Mouse (Mus musculus): ENCODE data around the gene Hsd17b13. TPM values are rescaled to one million over a fixed set of nuclear protein-coding genes. Genes with fewer than 3 reads are reported as not detected.

The Hsd17b13 gene
- polyA plus RNA-seq, 1 experiment from 2014 or later = 4.6 TPM

DNA sequence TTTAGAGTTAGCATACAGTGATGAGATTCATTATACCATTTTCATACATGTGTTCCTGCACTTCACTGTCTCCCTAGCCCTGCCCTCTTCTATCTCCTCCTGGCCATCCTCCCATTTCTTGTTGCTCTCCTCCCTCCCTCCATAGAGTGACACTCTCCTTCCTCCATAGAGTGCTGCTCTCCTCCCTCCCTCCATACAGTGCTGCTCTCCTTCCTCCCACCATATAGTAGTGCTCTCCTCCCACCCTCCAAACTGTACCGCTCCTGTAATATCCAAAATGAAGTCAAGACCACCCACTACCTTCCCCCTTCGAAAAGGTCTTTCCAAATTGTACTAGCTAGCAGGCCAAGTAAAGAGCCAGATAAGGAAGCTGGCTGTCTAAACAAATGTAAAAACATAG lies 53.5 kb downstream of the Hsd17b13 start:
- Histone ChIP-seq H3K9ac (ENCODE audit: low read length) (no peak overlapping the region), H3K9me3 (ENCODE audit: control insufficient read depth, low read length) (no peaks in the 10 kb centered on the region), H3K4me2 (ENCODE audit: low read length) (no peak overlapping the region), H3K36me3 (ENCODE audit: control insufficient read depth, insufficient read depth, low read length) (no peaks in the 10 kb centered on the region), H3K27ac (ENCODE audit: low read depth) (no peak overlapping the region), H3K4me3 (ENCODE audit: low read depth, low read length) (no peak overlapping the region), H3K27me3 (replicated peaks; ENCODE audit: control insufficient read depth, insufficient read depth, low read length) (no peaks in the 10 kb centered on the region), H3K4me1 (replicated peaks; ENCODE audit: control insufficient read depth, insufficient read depth, low read length) (no peaks in the 10 kb centered on the region)
- DNase-seq (ENCODE audit: low spot score) (no peak), ATAC-seq (replicated peaks; ENCODE audit: low FRiP score, low TSS enrichment, low read depth) (no peak)
- 70% methylated on average over 2 of the region's 2 CpGs for WGBS

- Histone ChIP-seq H3K36me3 (ENCODE audit: control insufficient read depth, insufficient read depth, low read length) (no peaks in the 10 kb centered on the region), H3K27ac (ENCODE audit: low read depth) (no peak overlapping the region), H3K9me3 (ENCODE audit: control insufficient read depth, low read length) (no peaks in the 10 kb centered on the region), H3K27me3 (replicated peaks; ENCODE audit: control insufficient read depth, insufficient read depth, low read length) (no peaks in the 10 kb centered on the region), H3K4me1 (replicated peaks; ENCODE audit: control insufficient read depth, insufficient read depth, low read length) (no peaks in the 10 kb centered on the region), H3K4me3 (ENCODE audit: low read depth, low read length) (no peak overlapping the region), H3K9ac (ENCODE audit: low read length) (no peak overlapping the region), H3K4me2 (ENCODE audit: low read length) (no peak overlapping the region)
- ATAC-seq (replicated peaks; ENCODE audit: low FRiP score, low TSS enrichment, low read depth) (no peak), DNase-seq (ENCODE audit: low spot score) (no peak)
- WGBS = 76% methylated on average over 6 of the region's 6 CpGs
Measured at GRCm38 (mm10) chr5:103923101-103923500, 54.1 kb downstream of the Hsd17b13 start.

GRCm38 (mm10) chr5:103922436-103922835 lies 54.8 kb downstream of the Hsd17b13 start:
- Histone ChIP-seq H3K36me3 (ENCODE audit: control insufficient read depth, insufficient read depth, low read length) (no peaks in the 10 kb centered on the region), H3K4me2 (ENCODE audit: low read length) (no peak overlapping the region), H3K9me3 (ENCODE audit: control insufficient read depth, low read length) (no peaks in the 10 kb centered on the region), H3K4me3 (ENCODE audit: low read depth, low read length) (no peak overlapping the region), H3K9ac (ENCODE audit: low read length) (no peak overlapping the region), H3K27ac (ENCODE audit: low read depth) (no peak overlapping the region), H3K4me1 (replicated peaks; ENCODE audit: control insufficient read depth, insufficient read depth, low read length) (no peaks in the 10 kb centered on the region), H3K27me3 (replicated peaks; ENCODE audit: control insufficient read depth, insufficient read depth, low read length) (no peaks in the 10 kb centered on the region)
- DNase-seq (ENCODE audit: low spot score) = no peak
- no peak for ATAC-seq (replicated peaks; ENCODE audit: low FRiP score, low TSS enrichment, low read depth)
- WGBS = 85% methylated on average over 5 of the region's 5 CpGs

DNA sequence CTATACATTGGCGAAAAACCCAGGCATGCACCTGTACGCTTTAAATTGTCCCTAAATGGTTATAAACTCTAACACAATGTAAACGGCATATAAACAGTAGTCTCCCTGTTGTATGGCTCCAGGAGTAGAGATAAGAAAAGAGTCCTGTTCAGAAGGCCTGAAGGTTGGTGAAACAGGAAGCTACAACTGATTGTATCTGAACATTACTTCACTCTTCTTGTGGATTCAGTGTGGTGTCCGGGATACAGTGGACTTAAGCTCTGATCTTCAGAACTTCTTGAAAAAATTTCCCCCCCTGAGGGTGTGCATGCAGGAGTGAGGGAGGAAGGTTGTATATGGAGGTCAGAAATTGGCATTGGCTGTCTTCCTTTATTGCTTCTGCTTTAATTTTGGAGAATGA lies 57.7 kb downstream of the Hsd17b13 start:
- Histone ChIP-seq H3K27ac (ENCODE audit: low read depth) (no peak overlapping the region), H3K9ac (ENCODE audit: low read length) (no peak overlapping the region), H3K4me1 (replicated peaks; ENCODE audit: control insufficient read depth, insufficient read depth, low read length) (no peaks in the 10 kb centered on the region), H3K9me3 (ENCODE audit: control insufficient read depth, low read length) (no peaks in the 10 kb centered on the region), H3K27me3 (replicated peaks; ENCODE audit: control insufficient read depth, insufficient read depth, low read length) (no peaks in the 10 kb centered on the region), H3K4me2 (ENCODE audit: low read length) (no peak overlapping the region), H3K4me3 (ENCODE audit: low read depth, low read length) (no peak overlapping the region), H3K36me3 (ENCODE audit: control insufficient read depth, insufficient read depth, low read length) (no peaks in the 10 kb centered on the region)
- ATAC-seq (replicated peaks; ENCODE audit: low FRiP score, low TSS enrichment, low read depth) (no peak), DNase-seq (ENCODE audit: low spot score) (no peak)
- 67% methylated on average over 4 of the region's 4 CpGs for WGBS

GRCm38 (mm10) chr5:103918233-103918632 lies 59.0 kb downstream of the Hsd17b13 start:
- no peaks in the 10 kb centered on the region for H3K36me3 ChIP-seq (ENCODE audit: control insufficient read depth, insufficient read depth, low read length)
- H3K4me2 ChIP-seq (ENCODE audit: low read length) = no peak overlapping the region
- 78% methylated on average over 3 of the region's 3 CpGs for WGBS
- no peaks in the 10 kb centered on the region for H3K27me3 ChIP-seq (replicated peaks; ENCODE audit: control insufficient read depth, insufficient read depth, low read length)
- H3K4me3 ChIP-seq (ENCODE audit: low read depth, low read length) = no peak overlapping the region
- ATAC-seq (replicated peaks; ENCODE audit: low FRiP score, low TSS enrichment, low read depth) (no peak), DNase-seq (ENCODE audit: low spot score) (no peak)
- H3K9me3 ChIP-seq (ENCODE audit: control insufficient read depth, low read length) = no peaks in the 10 kb centered on the region
- H3K4me1 ChIP-seq (replicated peaks; ENCODE audit: control insufficient read depth, insufficient read depth, low read length) = no peaks in the 10 kb centered on the region
- H3K27ac ChIP-seq (ENCODE audit: low read depth) = no peak overlapping the region
- no peak overlapping the region for H3K9ac ChIP-seq (ENCODE audit: low read length)

DNA sequence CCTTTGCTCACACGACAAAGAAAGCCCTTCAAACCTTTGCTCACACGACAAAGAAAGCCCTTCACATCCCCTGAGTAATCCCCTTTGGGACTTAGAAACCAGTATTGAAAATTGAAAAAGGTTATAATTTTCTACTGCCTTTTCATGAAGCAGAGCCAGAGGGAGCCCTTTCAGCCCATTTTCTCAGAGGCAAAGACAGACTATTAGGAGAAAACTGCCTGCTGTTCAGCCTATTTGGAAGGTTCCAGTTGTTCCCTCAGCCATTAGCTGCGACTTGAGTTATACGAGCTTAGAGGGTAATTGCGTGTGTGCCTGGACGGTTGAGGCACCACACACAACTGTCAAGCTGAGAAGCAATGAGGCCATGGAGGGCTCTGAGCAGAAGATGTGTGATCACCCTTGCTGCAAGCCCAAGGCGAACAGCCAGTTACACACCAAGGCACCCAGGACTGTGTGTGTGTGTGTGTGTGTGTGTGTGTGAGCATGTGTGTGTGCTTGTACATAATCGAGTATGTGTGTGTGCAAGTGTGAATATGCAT lies 59.8 kb downstream of the Hsd17b13 start:
- Histone ChIP-seq H3K9ac (ENCODE audit: low read length) (no peak overlapping the region), H3K27ac (ENCODE audit: low read depth) (no peak overlapping the region), H3K36me3 (ENCODE audit: control insufficient read depth, insufficient read depth, low read length) (no peaks in the 10 kb centered on the region), H3K4me3 (ENCODE audit: low read depth, low read length) (no peak overlapping the region), H3K27me3 (replicated peaks; ENCODE audit: control insufficient read depth, insufficient read depth, low read length) (no peaks in the 10 kb centered on the region; the same call in 1 of the 2 replicates), H3K4me2 (ENCODE audit: low read length) (no peak overlapping the region), H3K9me3 (ENCODE audit: control insufficient read depth, low read length) (no peaks in the 10 kb centered on the region), H3K4me1 (replicated peaks; ENCODE audit: control insufficient read depth, insufficient read depth, low read length) (no peaks in the 10 kb centered on the region)
- ATAC-seq (replicated peaks; ENCODE audit: low FRiP score, low TSS enrichment, low read depth) (no peak), DNase-seq (ENCODE audit: low spot score) (no peak)
- WGBS = 66% methylated on average over 8 of the region's 8 CpGs

DNA sequence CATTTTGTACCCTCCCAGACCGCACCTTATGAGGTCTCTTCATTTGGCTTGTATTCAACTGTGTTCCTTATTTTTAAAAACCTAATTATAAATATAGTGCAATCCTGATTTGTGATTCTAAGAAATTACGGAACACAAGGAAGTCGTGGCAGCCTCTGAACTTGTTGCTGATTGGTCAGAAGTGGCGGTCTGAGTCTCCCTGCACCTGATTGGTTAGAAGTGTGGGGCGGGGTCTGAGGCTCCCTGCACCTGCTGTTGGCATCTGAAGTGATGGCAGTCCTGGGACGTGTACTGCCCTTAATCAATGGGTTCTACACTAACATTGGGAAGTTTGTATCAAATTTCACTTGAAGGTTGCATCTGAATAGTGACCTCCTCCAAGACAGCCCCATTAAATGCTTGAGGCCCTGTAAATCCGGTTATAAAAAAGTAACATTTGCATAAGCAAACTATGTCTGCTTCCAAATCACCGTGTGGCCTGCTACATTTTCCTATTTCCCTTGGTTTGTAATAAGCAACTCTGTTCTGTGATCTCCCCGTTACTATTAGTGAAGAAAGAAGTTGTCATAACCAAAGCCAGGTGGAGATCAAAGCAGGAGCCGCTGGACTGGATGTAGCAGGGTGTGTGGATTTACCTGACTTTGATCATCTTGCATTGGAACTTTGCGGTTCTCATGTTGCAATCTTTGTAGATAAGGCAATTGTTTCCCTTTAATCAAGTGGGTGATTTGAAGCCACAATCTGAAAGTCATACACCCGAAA lies 60.4 kb downstream of the Hsd17b13 start:
- Histone ChIP-seq H3K9ac (ENCODE audit: low read length) (no peak overlapping the region), H3K4me1 (replicated peaks; ENCODE audit: control insufficient read depth, insufficient read depth, low read length) (no peaks in the 10 kb centered on the region), H3K9me3 (ENCODE audit: control insufficient read depth, low read length) (no peaks in the 10 kb centered on the region), H3K4me2 (ENCODE audit: low read length) (no peak overlapping the region), H3K36me3 (ENCODE audit: control insufficient read depth, insufficient read depth, low read length) (no peaks in the 10 kb centered on the region), H3K27ac (ENCODE audit: low read depth) (no peak overlapping the region), H3K27me3 (replicated peaks; ENCODE audit: control insufficient read depth, insufficient read depth, low read length) (no peaks in the 10 kb centered on the region; the same call in 1 of the 2 replicates), H3K4me3 (ENCODE audit: low read depth, low read length) (no peak overlapping the region)
- 65% methylated on average over 12 of the region's 12 CpGs for WGBS
- DNase-seq (ENCODE audit: low spot score) = no peak
- no peak for ATAC-seq (replicated peaks; ENCODE audit: low FRiP score, low TSS enrichment, low read depth)

DNA sequence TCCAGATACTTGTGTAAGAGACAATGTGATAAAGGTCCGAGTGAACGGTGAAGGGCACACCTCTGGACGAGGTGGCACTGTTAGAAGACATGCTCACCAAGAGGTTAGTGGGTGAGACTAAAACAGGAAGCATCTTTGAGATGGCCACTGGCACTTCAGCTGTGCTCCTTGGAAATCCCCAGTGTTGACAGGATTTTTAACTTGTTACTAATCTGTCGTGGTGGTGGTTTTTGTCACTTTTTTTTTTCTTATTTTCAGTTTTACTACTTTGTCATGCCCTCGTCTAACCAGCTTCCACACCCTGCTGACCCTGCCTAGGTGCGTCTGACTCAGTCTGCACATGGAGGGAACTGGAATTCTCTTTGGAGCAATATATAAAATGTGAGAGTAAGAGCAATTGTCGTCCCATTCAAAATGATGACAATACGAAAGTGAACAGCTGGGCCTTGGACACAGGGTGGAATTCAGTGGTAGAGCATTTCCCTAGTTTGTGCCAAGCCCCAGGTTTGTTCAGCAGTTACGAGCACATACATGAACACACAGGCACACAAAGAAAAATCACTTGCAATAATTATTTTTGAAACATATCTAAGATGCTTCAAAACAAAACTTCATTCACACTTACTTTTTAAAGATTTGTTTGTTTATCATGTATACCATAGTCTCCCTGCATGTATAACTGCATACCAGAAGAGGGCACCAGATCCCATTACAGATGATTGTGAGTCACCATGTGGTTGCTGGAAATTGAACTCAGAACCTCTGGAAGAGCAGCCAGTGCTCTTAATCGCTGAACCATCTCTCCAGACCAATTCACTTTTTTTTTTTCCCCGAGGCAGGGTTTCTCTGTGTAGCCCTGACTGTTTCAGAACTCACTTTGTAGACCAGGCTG lies 62.6 kb downstream of the Hsd17b13 start:
- Histone ChIP-seq H3K9ac (ENCODE audit: low read length) (no peak overlapping the region), H3K36me3 (ENCODE audit: control insufficient read depth, insufficient read depth, low read length) (no peaks in the 10 kb centered on the region), H3K4me1 (replicated peaks; ENCODE audit: control insufficient read depth, insufficient read depth, low read length) (no peaks in the 10 kb centered on the region), H3K27me3 (replicated peaks; ENCODE audit: control insufficient read depth, insufficient read depth, low read length) (no peaks in the 10 kb centered on the region; the same call in 1 of the 2 replicates), H3K4me3 (ENCODE audit: low read depth, low read length) (no peak overlapping the region), H3K4me2 (ENCODE audit: low read length) (no peak overlapping the region), H3K9me3 (ENCODE audit: control insufficient read depth, low read length) (no peaks in the 10 kb centered on the region), H3K27ac (ENCODE audit: low read depth) (no peak overlapping the region)
- ATAC-seq (replicated peaks; ENCODE audit: low FRiP score, low TSS enrichment, low read depth) = no peak
- WGBS = 71% methylated on average over 11 of the region's 11 CpGs
- no peak for DNase-seq (ENCODE audit: low spot score)
